Mouse (Mus musculus) hindbrain, embryonic 13.5 days (tissue): Measurements from ENCODE around the gene Kdm2a. TPM values are rescaled to one million over a fixed set of nuclear protein-coding genes. Genes with fewer than 3 reads are reported as not detected.
"Not testable (repeated sequence)": the region's sequence is repeated elsewhere in the genome, so short reads cannot be mapped to it uniquely, and the experiment has no call there.

Source experiments
- ATAC-seq: fragments of 200-750 bp; cut with Nextera tagmentation; 2 replicates; pipeline ENCODE4 v1.8.0; 2017; ENCODE audit warnings: moderate TSS enrichment; ENCODE audit not compliant: low FRiP score
- H3K27ac ChIP-seq: fragments of 300-500 bp; sonication (generic); 2 replicates; pipeline ENCODE4 v1.5.1; 2015; ENCODE audit warnings: inconsistent platforms, mild to moderate bottlenecking, moderate library complexity
- H3K27me3 ChIP-seq: fragments of 300-500 bp; sonication (generic); 2 replicates; pipeline ENCODE4 v1.6.1; 2015; ENCODE audit warnings: mild to moderate bottlenecking, inconsistent platforms
- H3K36me3 ChIP-seq: fragments of 300-500 bp; sonication (generic); 2 replicates; pipeline ENCODE4 v1.6.1; 2015; ENCODE audit warnings: mild to moderate bottlenecking, inconsistent platforms
- H3K4me1 ChIP-seq: fragments of 300-500 bp; sonication (generic); replicated peaks from 2 replicates; pipeline ENCODE4 v1.6.1; 2015; ENCODE audit warnings: inconsistent platforms
- H3K4me2 ChIP-seq: fragments of 300-500 bp; sonication (generic); 2 replicates; pipeline ENCODE4 v1.6.1; 2015; ENCODE audit warnings: inconsistent platforms, mild to moderate bottlenecking, moderate library complexity
- H3K4me3 ChIP-seq: fragments of 300-500 bp; sonication (generic); 2 replicates; pipeline ENCODE4 v1.5.1; 2015; ENCODE audit warnings: mild to moderate bottlenecking, inconsistent platforms
- H3K9ac ChIP-seq: fragments of 300-500 bp; sonication (generic); 2 replicates; pipeline ENCODE4 v1.6.1; 2015; ENCODE audit warnings: mild to moderate bottlenecking, inconsistent platforms
- H3K9me3 ChIP-seq: fragments of 300-500 bp; sonication (generic); 2 replicates; pipeline ENCODE4 v1.6.1; 2016; ENCODE audit warnings: inconsistent platforms
- WGBS: fragments of 180-500 bp; shearing (Covaris S2); methylation state at CpG from one replicate; pipeline ENCODE4 v1.1.7; 2015; 5-methylcytosine and 5-hydroxymethylcytosine counted together
- polyA plus RNA-seq: library from polyadenylated mRNA; unstranded; fragments of >200 nt; fragmentation: Nextera tagmentation; extraction: Ambion mirVana; gene quantifications from 2 replicates; pipeline ENCODE4 v1.2.1, GENCODE M21; 2015

Gene Kdm2a
- polyA plus RNA-seq, 1 experiment from 2014 or later: 34.6 TPM

GRCm38 (mm10) chr19:4398959-4399358 lies 874 bp upstream of the Kdm2a start:
- 75% methylated on average over 4 of the region's 4 CpGs for WGBS
- Histone ChIP-seq H3K4me3 (no peak overlapping the region), H3K27ac (no peak overlapping the region), H3K9me3 (no peaks in the 10 kb centered on the region), H3K27me3 (no peaks in the 10 kb centered on the region), H3K9ac (no peak overlapping the region), H3K4me1 (peaks cover 22% of the 10 kb centered on the region), H3K36me3 (no peaks in the 10 kb centered on the region), H3K4me2 (no peak overlapping the region; the same call in 1 of the 2 replicates)
- ATAC-seq: no peak

- no peaks in the 10 kb centered on the region for H3K27me3 ChIP-seq
- 33% methylated on average over 8 of the region's 8 CpGs for WGBS
- no peak for ATAC-seq
- H3K27ac ChIP-seq: 0 out of 2 replicates have a peak overlapping the region, but pooled peaks have one; percentile 91
- H3K4me2 ChIP-seq: peak overlapping the region; percentile 88
- no peaks in the 10 kb centered on the region for H3K36me3 ChIP-seq
- peak overlapping the region; percentile 100 for H3K4me3 ChIP-seq
- H3K9me3 ChIP-seq: no peaks in the 10 kb centered on the region
- peaks cover 25% of the 10 kb centered on the region for H3K4me1 ChIP-seq
- H3K9ac ChIP-seq: peak overlapping the region; percentile 87
Measured at GRCm38 (mm10) chr19:4398630-4398948, 504 bp upstream of the Kdm2a start.

GRCm38 (mm10) chr19:4396998-4397797 lies 887 bp downstream of the Kdm2a start:
- Histone ChIP-seq H3K9ac (peak overlapping the region; percentile 99), H3K4me3 (peak overlapping the region; percentile 100), H3K27me3 (no peaks in the 10 kb centered on the region), H3K9me3 (no peaks in the 10 kb centered on the region), H3K36me3 (peaks cover 3% of the 10 kb centered on the region; the same call in 1 of the 2 replicates), H3K27ac (peak overlapping the region; percentile 99), H3K4me2 (peak overlapping the region; percentile 96), H3K4me1 (peaks cover 35% of the 10 kb centered on the region)
- peak; percentile 94 for ATAC-seq
- WGBS: under 1% methylated on average over 46 of the region's 90 CpGs

GRCm38 (mm10) chr19:4396081-4396997 lies 1.7 kb downstream of the Kdm2a start:
- peak overlapping the region; percentile 100 for H3K4me3 ChIP-seq
- H3K27ac ChIP-seq: peak overlapping the region; percentile 99
- peaks cover 43% of the 10 kb centered on the region for H3K4me1 ChIP-seq
- peak overlapping the region; percentile 96 for H3K4me2 ChIP-seq
- WGBS: under 1% methylated on average over 80 of the region's 80 CpGs
- peak overlapping the region; percentile 99 for H3K9ac ChIP-seq
- H3K27me3 ChIP-seq: no peaks in the 10 kb centered on the region
- H3K9me3 ChIP-seq: no peaks in the 10 kb centered on the region
- H3K36me3 ChIP-seq: peaks cover 3% of the 10 kb centered on the region; the same call in 1 of the 2 replicates
- peak; percentile 66 for ATAC-seq

GRCm38 (mm10) chr19:4387276-4387675 lies 10.8 kb downstream of the Kdm2a start:
- H3K9me3 ChIP-seq: no peaks in the 10 kb centered on the region
- no peak overlapping the region for H3K4me2 ChIP-seq
- no peak overlapping the region for H3K4me3 ChIP-seq
- no peaks in the 10 kb centered on the region for H3K27me3 ChIP-seq
- no peak for ATAC-seq
- H3K9ac ChIP-seq: no peak overlapping the region
- H3K4me1 ChIP-seq: peaks cover 9% of the 10 kb centered on the region; the same call in 1 of the 2 replicates
- no peak overlapping the region for H3K27ac ChIP-seq
- H3K36me3 ChIP-seq: peaks cover 24% of the 10 kb centered on the region

- Histone ChIP-seq H3K27ac (no peak overlapping the region), H3K4me1 (no peaks in the 10 kb centered on the region), H3K9me3 (no peaks in the 10 kb centered on the region), H3K36me3 (peaks cover 17% of the 10 kb centered on the region; the same call in 1 of the 2 replicates), H3K27me3 (no peaks in the 10 kb centered on the region), H3K9ac (no peak overlapping the region), H3K4me3 (no peak overlapping the region), H3K4me2 (no peak overlapping the region)
- no peak for ATAC-seq
- 83% methylated on average over 4 of the region's 4 CpGs for WGBS
Measured at GRCm38 (mm10) chr19:4385026-4385425, 13.1 kb downstream of the Kdm2a start.

GRCm38 (mm10) chr19:4384322-4384721 lies 13.8 kb downstream of the Kdm2a start:
- ATAC-seq: no peak
- no peaks in the 10 kb centered on the region for H3K9me3 ChIP-seq
- 61% methylated on average over 1 of the region's 1 CpGs for WGBS
- H3K27me3 ChIP-seq: no peaks in the 10 kb centered on the region
- no peaks in the 10 kb centered on the region for H3K4me1 ChIP-seq
- no peak overlapping the region for H3K4me3 ChIP-seq
- peaks cover 16% of the 10 kb centered on the region; the same call in 1 of the 2 replicates for H3K36me3 ChIP-seq
- H3K9ac ChIP-seq: no peak overlapping the region
- H3K27ac ChIP-seq: no peak overlapping the region
- no peak overlapping the region for H3K4me2 ChIP-seq

- no peak overlapping the region for H3K9ac ChIP-seq
- no peak overlapping the region for H3K27ac ChIP-seq
- no peaks in the 10 kb centered on the region for H3K27me3 ChIP-seq
- no peak for ATAC-seq
- no peak overlapping the region for H3K4me2 ChIP-seq
- peaks cover 17% of the 10 kb centered on the region; the same call in 1 of the 2 replicates for H3K36me3 ChIP-seq
- H3K9me3 ChIP-seq: no peaks in the 10 kb centered on the region
- H3K4me3 ChIP-seq: no peak overlapping the region
- no peaks in the 10 kb centered on the region for H3K4me1 ChIP-seq
Measured at GRCm38 (mm10) chr19:4383306-4383705, 14.8 kb downstream of the Kdm2a start.

GRCm38 (mm10) chr19:4382303-4382702 lies 15.8 kb downstream of the Kdm2a start:
- H3K9me3 ChIP-seq, ATAC-seq, H3K27me3 ChIP-seq, H3K4me3 ChIP-seq, H3K4me2 ChIP-seq, H3K4me1 ChIP-seq, H3K9ac ChIP-seq, H3K27ac ChIP-seq: not testable (repeated sequence)
- peaks cover 14% of the 10 kb centered on the region; the same call in 1 of the 2 replicates for H3K36me3 ChIP-seq
- WGBS: 94% methylated on average over 1 of the region's 1 CpGs

- Histone ChIP-seq H3K27me3 (no peaks in the 10 kb centered on the region), H3K4me1 (no peaks in the 10 kb centered on the region)
- WGBS: 92% methylated on average over 2 of the region's 2 CpGs
Measured at GRCm38 (mm10) chr19:4370656-4371055, 27.4 kb downstream of the Kdm2a start.

GRCm38 (mm10) chr19:4370254-4370653 lies 27.8 kb downstream of the Kdm2a start:
- no peaks in the 10 kb centered on the region for H3K4me1 ChIP-seq
- H3K27me3 ChIP-seq: no peaks in the 10 kb centered on the region
- H3K9me3 ChIP-seq: no peaks in the 10 kb centered on the region
- 96% methylated on average over 1 of the region's 1 CpGs for WGBS
- H3K9ac ChIP-seq: no peak overlapping the region
- ATAC-seq: no peak
- no peak overlapping the region for H3K4me2 ChIP-seq
- H3K4me3 ChIP-seq: no peak overlapping the region
- no peaks in the 10 kb centered on the region for H3K36me3 ChIP-seq
- no peak overlapping the region for H3K27ac ChIP-seq

More at GRCm38 (mm10) chr19:4370656-4371055, 27.4 kb downstream of the Kdm2a start:
- no peak overlapping the region for H3K4me3 ChIP-seq
- H3K9me3 ChIP-seq: no peaks in the 10 kb centered on the region
- H3K4me2 ChIP-seq: no peak overlapping the region
- H3K27ac ChIP-seq: no peak overlapping the region
- ATAC-seq: no peak
- H3K9ac ChIP-seq: no peak overlapping the region
- H3K36me3 ChIP-seq: no peaks in the 10 kb centered on the region

GRCm38 (mm10) chr19:4349455-4349854 lies 48.6 kb downstream of the Kdm2a start:
- H3K4me1 ChIP-seq: no peaks in the 10 kb centered on the region
- H3K27ac ChIP-seq: no peak overlapping the region
- WGBS: 90% methylated on average over 2 of the region's 2 CpGs
- no peak overlapping the region for H3K4me3 ChIP-seq
- peaks cover 67% of the 10 kb centered on the region for H3K36me3 ChIP-seq
- no peaks in the 10 kb centered on the region for H3K9me3 ChIP-seq
- ATAC-seq: no peak
- no peak overlapping the region for H3K4me2 ChIP-seq
- H3K9ac ChIP-seq: no peak overlapping the region
- no peaks in the 10 kb centered on the region for H3K27me3 ChIP-seq
